Mouse (Mus musculus): ENCODE results near the gene Pomgnt2.

Pomgnt2 gene

DNA sequence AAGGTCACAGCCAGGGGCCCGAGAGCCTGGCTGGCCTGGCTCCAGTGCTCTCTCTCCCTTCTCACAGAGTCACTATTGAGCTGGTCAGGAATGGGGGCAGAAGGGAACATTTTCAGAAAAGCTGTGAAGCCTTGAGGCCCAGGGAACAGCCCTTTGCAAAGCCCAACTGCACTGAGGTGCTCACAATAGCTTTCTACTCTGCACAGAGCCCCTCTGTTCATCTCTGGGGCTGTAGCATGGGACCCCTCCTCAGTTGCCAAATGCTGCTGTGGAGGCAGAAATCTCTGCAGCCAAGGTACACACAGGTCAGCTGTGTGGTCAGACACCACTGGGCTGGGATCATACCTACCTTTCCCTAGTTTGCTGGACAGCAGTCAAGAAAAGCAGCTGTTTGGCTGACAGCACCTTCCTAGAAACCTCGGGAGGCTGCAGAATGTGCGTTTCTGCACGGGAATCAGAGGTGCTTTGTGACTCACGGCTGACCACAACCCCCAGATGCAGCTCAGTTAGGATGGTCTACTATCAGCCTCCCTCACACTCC lies 27.0 kb downstream of the Pomgnt2 start:
- no peak for DNase-seq (ENCODE audit: low spot score in 2 of 2)

- no peak for DNase-seq (ENCODE audit: low spot score in 2 of 2)
Observed at GRCm38 (mm10) chr9:121968258-121968657, 28.7 kb downstream of the Pomgnt2 start.

DNA sequence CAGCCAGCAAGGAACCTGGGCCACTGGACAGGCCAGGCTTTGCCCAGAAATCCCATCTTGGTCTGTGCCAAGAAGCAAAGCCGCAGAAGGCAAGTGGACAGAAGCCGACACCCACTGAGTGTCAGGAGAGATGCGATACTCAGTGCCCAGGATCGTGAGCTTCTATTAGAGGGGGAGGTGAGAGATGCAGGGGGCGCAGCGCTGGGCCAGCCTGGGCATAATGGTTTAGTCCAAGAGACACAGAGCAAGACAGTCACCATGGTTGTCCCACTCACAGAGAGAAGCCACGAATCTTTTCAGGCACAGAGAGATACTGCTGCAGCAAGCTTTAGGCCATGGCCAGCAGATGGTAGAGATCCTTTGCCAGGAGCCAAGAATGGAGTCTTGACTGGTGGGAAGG lies 32.0 kb downstream of the Pomgnt2 start:
- DNase-seq (ENCODE audit: low spot score in 2 of 2): no peak

- DNase-seq (ENCODE audit: low spot score in 2 of 2): no peak
Observed at GRCm38 (mm10) chr9:121959966-121960635, 36.8 kb downstream of the Pomgnt2 start.

GRCm38 (mm10) chr9:121952596-121952995 lies 44.3 kb downstream of the Pomgnt2 start:
- no peak for DNase-seq (ENCODE audit: low spot score in 2 of 2)

GRCm38 (mm10) chr9:121951114-121951423 lies 45.8 kb downstream of the Pomgnt2 start:
- DNase-seq (ENCODE audit: low spot score in 2 of 2): no peak

- DNase-seq (ENCODE audit: low spot score in 2 of 2): no peak
Observed at GRCm38 (mm10) chr9:121950418-121951113, 46.3 kb downstream of the Pomgnt2 start, which contains the start of gene Fam198a. Fam198a (plus strand) TSS chr9:121950988.

- DNase-seq (ENCODE audit: low spot score in 2 of 2): no peak
Observed at GRCm38 (mm10) chr9:121948431-121948830, 48.5 kb downstream of the Pomgnt2 start.

GRCm38 (mm10) chr9:121947784-121948183 lies 49.1 kb downstream of the Pomgnt2 start:
- DNase-seq (ENCODE audit: low spot score in 2 of 2): peak; percentile 51 to 80

DNA sequence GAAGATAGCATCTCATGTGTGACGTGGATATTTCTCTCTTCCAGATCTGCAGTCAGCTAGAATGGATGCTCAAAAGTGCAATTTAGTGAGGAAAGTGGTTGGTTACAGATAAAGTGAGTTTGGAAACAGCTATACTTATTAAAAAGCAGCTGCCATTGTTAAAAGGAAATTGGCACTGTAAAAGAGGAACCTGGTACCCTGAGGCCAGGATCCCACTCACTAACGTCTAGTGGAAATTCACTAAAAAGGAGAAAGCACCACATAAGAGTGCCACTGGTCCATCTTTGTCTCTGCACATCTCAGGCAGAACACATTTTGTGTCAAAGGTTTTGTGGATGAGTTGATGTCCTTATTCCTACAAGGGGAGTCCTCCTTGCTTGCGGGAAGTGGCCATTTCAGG lies 53.3 kb downstream of the Pomgnt2 start:
- no peak for DNase-seq (ENCODE audit: low spot score in 2 of 2)

DNA sequence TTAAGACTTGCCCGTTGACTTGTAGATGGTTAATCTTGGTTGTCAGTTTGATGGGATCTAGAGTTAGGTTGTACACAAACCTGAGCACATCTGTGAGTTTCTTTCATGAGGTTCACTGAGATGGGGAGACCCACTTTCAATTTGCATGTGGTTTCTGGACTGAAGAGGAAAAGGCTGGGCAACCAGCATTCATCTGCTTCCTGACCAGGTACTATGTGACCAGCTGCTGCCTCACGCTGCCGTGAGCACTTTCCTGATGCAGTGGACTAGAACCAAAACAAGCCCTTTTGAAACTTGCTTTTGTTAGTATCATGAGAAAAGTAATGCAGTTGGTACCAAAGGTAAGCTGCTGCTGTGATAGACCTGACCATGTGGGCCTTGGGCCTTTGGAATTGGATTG lies 53.9 kb downstream of the Pomgnt2 start:
- DNase-seq (ENCODE audit: low spot score in 2 of 2): no peak

- DNase-seq (ENCODE audit: low spot score in 2 of 2): no peak
Observed at GRCm38 (mm10) chr9:121937944-121938355, 59.0 kb downstream of the Pomgnt2 start.

GRCm38 (mm10) chr9:121937451-121937864 lies 59.5 kb downstream of the Pomgnt2 start:
- DNase-seq (ENCODE audit: low spot score in 2 of 2): no peak

GRCm38 (mm10) chr9:121936952-121937351 lies 60.0 kb downstream of the Pomgnt2 start:
- no peak for DNase-seq (ENCODE audit: low spot score in 2 of 2)

- DNase-seq (ENCODE audit: low spot score in 2 of 2): no peak
Observed at GRCm38 (mm10) chr9:121934856-121935255, 62.1 kb downstream of the Pomgnt2 start.

All from frontal cortex, postnatal 14 days (tissue).